Mouse (Mus musculus) spleen, adult 2 months (tissue): ENCODE results near the gene Pnpla2.

ENCODE experiments used
- CTCF ChIP-seq: fragments of 200-500 bp; IDR thresholded peaks from 2 replicates; pipeline ENCODE4 v1.5.1; 2011; ENCODE audit warnings: mild to moderate bottlenecking, inconsistent platforms; ENCODE audit not compliant: insufficient read depth, insufficient read length, insufficient replicate concordance; ENCODE audit errors: extremely low read depth
- POLR2A ChIP-seq: fragments of 200-500 bp; IDR thresholded peaks from 2 replicates; pipeline ENCODE4 v1.6.1; 2011; ENCODE audit warnings: low read depth, low read length, inconsistent platforms

DNA sequence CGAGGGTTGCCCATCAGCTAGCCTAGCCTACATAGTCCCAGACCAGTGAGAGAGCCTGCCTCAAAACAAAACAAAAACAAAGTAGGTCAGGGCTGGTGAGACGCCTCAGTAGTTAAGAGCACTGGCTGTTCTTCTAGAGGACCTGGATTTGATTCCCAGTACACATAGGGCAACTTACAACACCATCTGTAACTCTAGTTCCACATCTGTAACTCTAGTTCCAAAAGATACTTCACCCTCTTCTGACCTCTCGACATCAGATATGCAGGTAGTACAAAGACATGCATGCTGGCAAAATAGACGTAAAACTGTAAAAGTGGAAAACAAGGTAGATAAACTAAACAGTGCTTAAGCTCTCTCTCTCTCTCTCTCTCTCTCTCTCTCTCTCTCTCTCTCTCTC lies 31.2 kb upstream of the Pnpla2 start:
- TF ChIP-seq POLR2A (no peak), CTCF (no peak)
